Mouse (Mus musculus): Measurements from ENCODE around the gene Tsc2. TPM values are rescaled to one million over a fixed set of nuclear protein-coding genes. Genes with fewer than 3 reads are reported as not detected.

Gene Tsc2
- polyA plus RNA-seq, 1 experiment from 2014 or later, result 82.2 TPM

DNA sequence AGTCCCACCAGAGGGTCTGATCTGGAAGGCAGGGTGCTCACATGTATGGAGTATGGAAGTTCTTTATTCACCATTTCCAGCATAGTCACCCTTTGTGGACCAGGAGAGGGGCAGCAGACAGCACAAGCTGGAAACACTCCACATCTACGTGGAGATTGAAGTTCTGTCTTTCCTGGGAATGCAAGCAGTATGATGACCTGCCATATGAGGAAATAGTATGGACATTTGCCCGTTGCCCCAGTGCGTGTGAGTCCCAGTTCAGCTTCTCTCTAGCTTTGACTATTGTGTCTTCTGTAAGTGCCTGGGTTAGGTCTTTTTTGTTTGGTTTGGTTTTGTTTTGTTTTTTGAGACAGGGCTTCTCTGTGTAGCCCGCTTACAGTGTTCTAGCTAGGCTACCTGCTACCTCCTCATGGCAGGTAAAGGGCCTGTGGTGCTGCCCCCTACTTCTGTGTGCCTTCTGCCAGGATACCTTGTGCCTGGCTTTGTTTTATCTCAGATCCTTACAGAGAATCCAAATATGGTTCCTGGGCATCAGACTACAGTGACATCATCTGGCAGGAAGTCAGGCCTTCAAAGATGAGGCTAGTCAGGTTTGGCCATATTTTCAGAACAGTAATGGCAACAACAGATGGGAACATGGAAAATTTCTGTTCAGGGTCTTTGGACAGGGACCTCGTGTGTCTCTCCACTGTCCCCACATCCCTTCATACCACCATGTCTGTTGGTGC, 72.0 kb downstream of the Tsc2 start:
- no peak overlapping the region for H3K27ac ChIP-seq (replicated peaks)
- 92% methylated on average over 5 of the region's 5 CpGs for WGBS
- no peaks in the 10 kb centered on the region for H3K27me3 ChIP-seq
- no peaks in the 10 kb centered on the region for H3K9me3 ChIP-seq
- peaks cover 6% of the 10 kb centered on the region for H3K36me3 ChIP-seq
- no peak overlapping the region for H3K4me3 ChIP-seq
- H3K4me2 ChIP-seq (replicated peaks), result no peak overlapping the region
- no peak overlapping the region for H3K9ac ChIP-seq (replicated peaks)
- no peak for ATAC-seq (ENCODE audit: low FRiP score, low read depth)
- peaks cover 25% of the 10 kb centered on the region for H3K4me1 ChIP-seq

GRCm38 (mm10) chr17:24559146-24559545, 73.3 kb downstream of the Tsc2 start:
- 55% methylated on average over 3 of the region's 3 CpGs for WGBS
- no peak overlapping the region for H3K9ac ChIP-seq (replicated peaks)
- peak overlapping the region; percentile 78 for H3K27ac ChIP-seq (replicated peaks)
- H3K9me3 ChIP-seq, result no peaks in the 10 kb centered on the region
- ATAC-seq (ENCODE audit: low FRiP score, low read depth), result peak; percentile 27; the same call in 1 of the 2 replicates
- peaks cover 25% of the 10 kb centered on the region for H3K4me1 ChIP-seq
- H3K4me3 ChIP-seq, result no peak overlapping the region
- no peaks in the 10 kb centered on the region for H3K36me3 ChIP-seq
- 0 out of 2 replicates have a peak overlapping the region, but pooled peaks have one; percentile 1 for H3K4me2 ChIP-seq (replicated peaks)
- no peaks in the 10 kb centered on the region for H3K27me3 ChIP-seq

DNA sequence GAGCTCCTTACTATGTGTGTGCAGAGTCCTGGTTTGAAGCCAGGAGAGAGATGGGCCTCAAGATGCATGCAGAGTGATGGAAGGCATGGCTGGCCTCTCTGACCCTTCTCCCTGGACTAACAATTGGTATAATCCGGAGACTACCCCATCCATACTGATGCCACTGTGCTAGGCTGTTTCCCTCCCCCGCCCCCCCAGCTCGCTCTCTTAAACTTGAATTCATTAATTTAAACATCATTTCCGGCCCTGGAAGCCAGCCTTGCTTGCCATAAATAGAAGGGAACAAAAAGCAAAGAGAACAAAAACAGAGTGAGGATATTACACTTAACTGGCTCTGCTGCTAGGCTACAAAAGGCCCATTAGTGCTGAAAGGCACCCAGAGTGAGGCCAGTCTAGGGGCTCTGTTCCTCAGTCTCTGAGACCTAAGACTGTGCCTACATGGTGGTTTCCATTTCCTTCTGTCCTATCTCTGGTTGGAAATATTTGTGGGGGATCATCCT, 73.8 kb downstream of the Tsc2 start:
- Histone ChIP-seq H3K9ac (replicated peaks) (no peak overlapping the region; the same call in 1 of the 2 replicates), H3K27ac (replicated peaks) (peak overlapping the region; percentile 78), H3K9me3 (no peaks in the 10 kb centered on the region), H3K27me3 (no peaks in the 10 kb centered on the region), H3K4me2 (replicated peaks) (peak overlapping the region; percentile 3; the same call in 1 of the 2 replicates), H3K4me3 (no peak overlapping the region), H3K4me1 (peaks cover 25% of the 10 kb centered on the region), H3K36me3 (no peaks in the 10 kb centered on the region)
- ATAC-seq (ENCODE audit: low FRiP score, low read depth), result peak; percentile 70; the same call in 1 of the 2 replicates
- 20% methylated on average over 4 of the region's 4 CpGs for WGBS

GRCm38 (mm10) chr17:24557091-24557490, 75.3 kb downstream of the Tsc2 start:
- Histone ChIP-seq H3K9me3 (no peaks in the 10 kb centered on the region), H3K4me3 (no peak overlapping the region), H3K27me3 (no peaks in the 10 kb centered on the region), H3K4me1 (peaks cover 27% of the 10 kb centered on the region), H3K27ac (replicated peaks) (no peak overlapping the region), H3K4me2 (replicated peaks) (no peak overlapping the region), H3K36me3 (no peaks in the 10 kb centered on the region), H3K9ac (replicated peaks) (no peak overlapping the region)
- ATAC-seq (ENCODE audit: low FRiP score, low read depth), result no peak
- WGBS, result 90% methylated on average over 7 of the region's 7 CpGs

DNA sequence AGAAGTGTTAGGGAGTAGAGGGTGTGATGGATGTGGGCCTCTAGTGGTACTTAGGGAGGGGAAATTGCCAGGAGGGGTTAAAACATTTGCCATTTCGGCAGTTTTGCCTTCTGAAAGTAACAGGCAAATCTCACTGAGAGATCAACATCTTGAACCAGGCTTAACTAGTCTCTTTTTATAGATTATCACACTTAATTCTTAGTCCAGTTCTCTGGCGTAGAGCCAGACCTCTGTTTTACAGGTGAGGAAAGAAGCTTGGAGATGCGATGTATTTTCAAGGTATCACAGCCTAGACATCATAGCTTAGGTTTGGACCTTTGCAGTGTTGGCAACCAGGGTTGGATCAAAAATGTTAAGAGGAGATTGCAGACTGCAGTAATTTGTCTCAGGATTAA, 81.4 kb downstream of the Tsc2 start:
- Histone ChIP-seq H3K27me3 (peaks cover 23% of the 10 kb centered on the region), H3K4me3 (peak overlapping the region; percentile 76), H3K4me1 (peaks cover 28% of the 10 kb centered on the region), H3K9me3 (no peaks in the 10 kb centered on the region), H3K27ac (replicated peaks) (peak overlapping the region; percentile 97), H3K9ac (replicated peaks) (peak overlapping the region; percentile 88), H3K4me2 (replicated peaks) (peak overlapping the region; percentile 70), H3K36me3 (no peaks in the 10 kb centered on the region)
- no peak for ATAC-seq (ENCODE audit: low FRiP score, low read depth)
- WGBS, result 52% methylated on average over 3 of the region's 3 CpGs

- H3K36me3 ChIP-seq, result no peaks in the 10 kb centered on the region
- H3K9ac ChIP-seq (replicated peaks), result peak overlapping the region; percentile 88
- peaks cover 23% of the 10 kb centered on the region for H3K27me3 ChIP-seq
- peak overlapping the region; percentile 70 for H3K4me2 ChIP-seq (replicated peaks)
- H3K4me1 ChIP-seq, result peaks cover 28% of the 10 kb centered on the region
- peak overlapping the region; percentile 97 for H3K27ac ChIP-seq (replicated peaks)
- peak overlapping the region; percentile 76 for H3K4me3 ChIP-seq
- H3K9me3 ChIP-seq, result no peaks in the 10 kb centered on the region
- WGBS, result under 1% methylated on average over 44 of the region's 44 CpGs
- peak; percentile 86 for ATAC-seq (ENCODE audit: low FRiP score, low read depth)
Observed at GRCm38 (mm10) chr17:24550416-24551049, 81.9 kb downstream of the Tsc2 start.

DNA sequence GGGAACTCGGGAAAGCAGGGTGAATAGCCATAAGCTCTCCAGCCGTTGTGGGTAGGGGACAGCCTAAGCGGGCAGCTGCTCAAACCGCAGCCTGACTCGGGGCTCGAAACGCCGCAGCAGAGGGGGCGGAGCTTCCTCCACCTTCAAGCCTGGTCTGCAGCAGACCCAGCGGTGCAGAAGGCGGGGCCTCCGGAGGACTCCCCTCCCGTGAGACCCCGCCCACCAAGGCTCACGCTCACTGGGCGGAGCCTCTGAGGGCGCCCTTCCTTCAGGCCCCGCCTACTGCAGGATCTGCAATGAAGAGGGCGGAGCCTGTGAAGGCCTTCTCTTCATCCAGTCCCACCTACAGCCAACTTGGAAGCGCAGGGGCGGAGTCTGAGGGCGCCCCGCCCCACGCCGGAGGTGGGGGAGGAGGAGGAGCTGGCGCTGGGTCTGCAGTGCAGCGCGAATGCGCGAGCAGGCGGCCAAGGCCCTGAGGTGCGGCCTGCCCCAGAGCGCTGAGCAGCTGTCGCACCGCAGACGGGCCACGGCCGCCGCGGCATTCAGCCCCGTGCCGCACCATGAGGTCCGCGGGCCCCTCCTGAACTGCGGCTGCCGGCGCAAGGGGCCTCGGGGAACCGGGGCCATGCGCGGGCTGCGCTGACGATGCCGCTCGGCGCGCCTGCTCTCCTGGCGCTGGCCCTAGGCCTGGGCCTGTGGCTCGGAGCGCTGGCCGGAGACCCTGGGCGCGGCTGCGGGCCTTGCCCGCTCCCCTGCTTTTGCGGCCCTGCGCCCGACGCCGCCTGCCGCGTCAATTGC, 82.6 kb downstream of the Tsc2 start, which contains the start of gene Pkd1:
Gene Pkd1, plus strand, starts transcription at position 217 of the 798 bp plus-strand sequence.
- no peaks in the 10 kb centered on the region for H3K36me3 ChIP-seq
- H3K9ac ChIP-seq (replicated peaks), result peak within 1 kb of the TSS; percentile 88
- under 1% methylated on average over 72 of the region's 72 CpGs for WGBS
- peaks cover 25% of the 10 kb centered on the region for H3K27me3 ChIP-seq
- H3K4me2 ChIP-seq (replicated peaks), result peak within 1 kb of the TSS; percentile 70
- peak within 1 kb of the TSS; percentile 76 for H3K4me3 ChIP-seq
- peak; percentile 96 for ATAC-seq (ENCODE audit: low FRiP score, low read depth)
- H3K4me1 ChIP-seq, result peaks cover 29% of the 10 kb centered on the region
- H3K27ac ChIP-seq (replicated peaks), result peak within 1 kb of the TSS; percentile 97
- H3K9me3 ChIP-seq, result no peaks in the 10 kb centered on the region

- WGBS, result 4% methylated on average over 23 of the region's 23 CpGs
- peak overlapping the region; percentile 97 for H3K27ac ChIP-seq (replicated peaks)
- peaks cover 30% of the 10 kb centered on the region for H3K27me3 ChIP-seq
- peaks cover 32% of the 10 kb centered on the region for H3K4me1 ChIP-seq
- H3K4me2 ChIP-seq (replicated peaks), result peak overlapping the region; percentile 70
- H3K9me3 ChIP-seq, result no peaks in the 10 kb centered on the region
- no peaks in the 10 kb centered on the region for H3K36me3 ChIP-seq
- peak overlapping the region; percentile 34; the same call in 1 of the 2 replicates for H3K9ac ChIP-seq (replicated peaks)
- peak overlapping the region; percentile 76 for H3K4me3 ChIP-seq
- peak; percentile 12; the same call in 1 of the 2 replicates for ATAC-seq (ENCODE audit: low FRiP score, low read depth)
Observed at GRCm38 (mm10) chr17:24548921-24549617, 83.4 kb downstream of the Tsc2 start.

DNA sequence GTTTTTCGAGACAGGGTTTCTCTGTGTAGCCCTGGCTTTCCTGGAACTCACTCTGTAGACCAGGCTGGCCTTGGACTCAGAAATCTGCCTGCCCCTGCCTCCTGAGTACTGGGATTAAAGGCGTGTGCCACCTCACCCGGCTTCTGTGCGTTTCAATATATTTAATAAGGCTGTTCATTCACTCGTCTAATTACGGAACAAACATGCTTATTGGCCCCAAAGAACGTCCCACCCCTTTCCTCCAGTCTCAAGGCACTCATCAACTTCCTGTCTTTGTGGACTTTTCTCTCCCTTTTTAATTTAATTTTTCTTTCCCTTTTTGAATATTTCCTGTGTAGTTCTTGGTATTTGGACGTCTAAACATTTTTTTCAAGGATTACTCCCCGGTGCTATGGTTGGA, 84.0 kb downstream of the Tsc2 start:
- WGBS, result 38% methylated on average over 9 of the region's 9 CpGs
- H3K9me3 ChIP-seq, result no peaks in the 10 kb centered on the region
- no peaks in the 10 kb centered on the region for H3K36me3 ChIP-seq
- peak overlapping the region; percentile 34; the same call in 1 of the 2 replicates for H3K9ac ChIP-seq (replicated peaks)
- H3K27ac ChIP-seq (replicated peaks), result no peak overlapping the region
- H3K4me2 ChIP-seq (replicated peaks), result peak overlapping the region; percentile 70
- ATAC-seq (ENCODE audit: low FRiP score, low read depth), result no peak
- H3K27me3 ChIP-seq, result peaks cover 30% of the 10 kb centered on the region
- peaks cover 32% of the 10 kb centered on the region for H3K4me1 ChIP-seq
- H3K4me3 ChIP-seq, result no peak overlapping the region

- Histone ChIP-seq H3K4me3 (no peak overlapping the region), H3K27ac (replicated peaks) (no peak overlapping the region), H3K36me3 (no peaks in the 10 kb centered on the region), H3K9ac (replicated peaks) (no peak overlapping the region), H3K9me3 (no peaks in the 10 kb centered on the region), H3K27me3 (peaks cover 30% of the 10 kb centered on the region), H3K4me1 (peaks cover 17% of the 10 kb centered on the region), H3K4me2 (replicated peaks) (no peak overlapping the region)
- ATAC-seq (ENCODE audit: low FRiP score, low read depth), result no peak
- WGBS, result 88% methylated on average over 3 of the region's 3 CpGs
Observed at GRCm38 (mm10) chr17:24546234-24546633, 86.2 kb downstream of the Tsc2 start.
